Mouse (Mus musculus): ENCODE data around the gene Whrn. TPM values are rescaled to one million over a fixed set of nuclear protein-coding genes. Genes with fewer than 3 reads are reported as not detected.

Whrn gene
- polyA plus RNA-seq, 1 experiment, result 6.4 TPM

GRCm38 (mm10) chr4:63405051-63405450, 90.7 kb downstream of the Whrn start:
- WGBS, result 23% methylated on average over 7 of the region's 7 CpGs
- no peak for DNase-seq
- Histone ChIP-seq H3K4me1 (ENCODE audit: control insufficient read depth, insufficient read depth, low read length) (peaks cover 11% of the 10 kb centered on the region), H3K4me3 (replicated peaks; ENCODE audit: extremely low read depth, low read depth, low read length) (no peak overlapping the region)
- TF ChIP-seq POLR2A (IDR thresholded peaks at IDR 0.05; ENCODE audit: borderline replicate concordance, extremely low read depth, low read depth, low read length), result no peak
- no peak for TF ChIP-seq CTCF (IDR thresholded peaks at IDR 0.05; ENCODE audit: insufficient read depth, low read length)

GRCm38 (mm10) chr4:63404205-63404604, 91.6 kb downstream of the Whrn start:
- WGBS, result 46% methylated on average over 7 of the region's 7 CpGs
- H3K4me1 ChIP-seq (ENCODE audit: control insufficient read depth, insufficient read depth, low read length), result peaks cover 13% of the 10 kb centered on the region
- H3K4me3 ChIP-seq (replicated peaks; ENCODE audit: extremely low read depth, low read depth, low read length), result no peak overlapping the region
- no peak for DNase-seq
- peak; percentile 17; the same call in 1 of the 2 replicates for TF ChIP-seq POLR2A (IDR thresholded peaks at IDR 0.05; ENCODE audit: borderline replicate concordance, extremely low read depth, low read depth, low read length)
- TF ChIP-seq CTCF (IDR thresholded peaks at IDR 0.05; ENCODE audit: insufficient read depth, low read length), result no peak

GRCm38 (mm10) chr4:63403040-63403959, 92.5 kb downstream of the Whrn start, which contains the start of gene Akna:
Akna (minus strand) TSS chr4:63403354.
- 4% methylated on average over 17 of the region's 17 CpGs for WGBS
- H3K4me3 ChIP-seq (replicated peaks; ENCODE audit: extremely low read depth, low read depth, low read length), result peak within 1 kb of the TSS; percentile 76
- TF ChIP-seq POLR2A (IDR thresholded peaks at IDR 0.05; ENCODE audit: borderline replicate concordance, extremely low read depth, low read depth, low read length) (peak; percentile 56; the same call in 1 of the 2 replicates), CTCF (IDR thresholded peaks at IDR 0.05; ENCODE audit: insufficient read depth, low read length) (no peak)
- peak; percentile 91 for DNase-seq
- H3K4me1 ChIP-seq (ENCODE audit: control insufficient read depth, insufficient read depth, low read length), result peaks cover 18% of the 10 kb centered on the region

GRCm38 (mm10) chr4:63402558-63402957, 93.2 kb downstream of the Whrn start:
- WGBS, result 8% methylated on average over 6 of the region's 6 CpGs
- peaks cover 20% of the 10 kb centered on the region for H3K4me1 ChIP-seq (ENCODE audit: control insufficient read depth, insufficient read depth, low read length)
- DNase-seq, result no peak

GRCm38 (mm10) chr4:63402056-63402455, 93.7 kb downstream of the Whrn start:
- DNase-seq, result no peak
- WGBS, result 62% methylated on average over 10 of the region's 10 CpGs
- no peak for TF ChIP-seq POLR2A (IDR thresholded peaks at IDR 0.05; ENCODE audit: borderline replicate concordance, extremely low read depth, low read depth, low read length)
- H3K4me1 ChIP-seq (ENCODE audit: control insufficient read depth, insufficient read depth, low read length), result peaks cover 20% of the 10 kb centered on the region
- peak overlapping the region; percentile 76 for H3K4me3 ChIP-seq (replicated peaks; ENCODE audit: extremely low read depth, low read depth, low read length)

More at GRCm38 (mm10) chr4:63402558-63402957, 93.2 kb downstream of the Whrn start:
- H3K4me3 ChIP-seq (replicated peaks; ENCODE audit: extremely low read depth, low read depth, low read length), result peak overlapping the region; percentile 76
- TF ChIP-seq POLR2A (IDR thresholded peaks at IDR 0.05; ENCODE audit: borderline replicate concordance, extremely low read depth, low read depth, low read length) (no peak), CTCF (IDR thresholded peaks at IDR 0.05; ENCODE audit: insufficient read depth, low read length) (no peak)

- H3K4me1 ChIP-seq (ENCODE audit: control insufficient read depth, insufficient read depth, low read length), result peaks cover 20% of the 10 kb centered on the region
- peak overlapping the region; percentile 29 for H3K4me3 ChIP-seq (replicated peaks; ENCODE audit: extremely low read depth, low read depth, low read length)
- TF ChIP-seq POLR2A (IDR thresholded peaks at IDR 0.05; ENCODE audit: borderline replicate concordance, extremely low read depth, low read depth, low read length) (no peak), CTCF (IDR thresholded peaks at IDR 0.05; ENCODE audit: insufficient read depth, low read length) (no peak)
- 40% methylated on average over 6 of the region's 6 CpGs for WGBS
- no peak for DNase-seq
These were observed 94.2 kb downstream of the Whrn start for GRCm38 (mm10) chr4:63401620-63402019.

- H3K4me1 ChIP-seq (ENCODE audit: control insufficient read depth, insufficient read depth, low read length), result peaks cover 20% of the 10 kb centered on the region
- no peak for DNase-seq
- TF ChIP-seq POLR2A (IDR thresholded peaks at IDR 0.05; ENCODE audit: borderline replicate concordance, extremely low read depth, low read depth, low read length) (no peak), CTCF (IDR thresholded peaks at IDR 0.05; ENCODE audit: insufficient read depth, low read length) (no peak)
- WGBS, result 66% methylated on average over 18 of the region's 18 CpGs
- H3K4me3 ChIP-seq (replicated peaks; ENCODE audit: extremely low read depth, low read depth, low read length), result no peak overlapping the region
These were observed 95.1 kb downstream of the Whrn start for GRCm38 (mm10) chr4:63400541-63401306.

GRCm38 (mm10) chr4:63399691-63400270, 96.0 kb downstream of the Whrn start:
- peaks cover 20% of the 10 kb centered on the region for H3K4me1 ChIP-seq (ENCODE audit: control insufficient read depth, insufficient read depth, low read length)
- DNase-seq, result no peak
- no peak overlapping the region for H3K4me3 ChIP-seq (replicated peaks; ENCODE audit: extremely low read depth, low read depth, low read length)

More at GRCm38 (mm10) chr4:63399691-63400270, 96.0 kb downstream of the Whrn start:
- TF ChIP-seq CTCF (IDR thresholded peaks at IDR 0.05; ENCODE audit: insufficient read depth, low read length), result no peak
- no peak for TF ChIP-seq POLR2A (IDR thresholded peaks at IDR 0.05; ENCODE audit: borderline replicate concordance, extremely low read depth, low read depth, low read length)
- 55% methylated on average over 8 of the region's 8 CpGs for WGBS
